Mouse (Mus musculus): ENCODE measurements around the gene Rpgrip1.
A peak's percentile ranks its signal among the peaks of the same experiment; 100 is the strongest.

Gene Rpgrip1

DNA sequence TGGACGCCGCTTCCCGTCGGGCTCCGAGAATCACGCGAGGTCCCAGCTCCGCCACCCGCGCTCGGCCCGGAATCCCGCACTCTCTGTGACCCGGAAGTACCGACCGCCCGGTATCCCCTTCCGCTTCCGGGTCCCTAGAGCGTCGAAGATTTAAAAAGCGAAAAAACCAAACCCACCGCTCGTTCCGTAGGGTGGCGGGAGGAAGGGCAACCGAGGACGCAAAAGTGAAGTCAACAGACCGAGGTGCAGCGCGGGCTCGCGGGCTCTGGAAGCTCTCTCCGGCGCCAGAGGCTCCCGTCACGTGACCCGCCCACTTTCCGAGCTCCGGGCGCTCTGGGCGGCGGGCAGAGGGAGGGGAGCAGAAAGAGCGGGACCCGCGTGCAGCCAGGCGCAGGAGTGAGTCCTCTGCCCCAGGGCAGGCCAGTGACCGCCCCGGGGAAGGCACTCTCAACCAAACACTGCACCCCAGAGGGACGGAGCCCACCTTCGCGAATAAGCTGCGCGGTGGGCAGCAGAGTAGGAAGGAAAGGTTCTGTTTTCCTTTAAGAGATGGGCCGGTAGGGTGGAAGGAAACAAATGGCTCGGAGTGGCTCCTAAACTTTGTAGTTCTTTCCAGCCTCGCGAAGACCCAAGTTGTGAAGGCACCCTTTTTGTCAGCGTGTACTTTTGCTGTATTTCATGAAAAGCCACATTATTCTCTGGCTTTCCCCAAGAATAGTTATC, 86.8 kb downstream of the Rpgrip1 start, which contains the start of gene Supt16:
TSS of gene Supt16 (minus strand) at position 261 of the 723 bp plus-strand sequence.
- peak; percentile 71 to 72 for DNase-seq (ENCODE audit: low read depth in 2 of 2, low spot score in 2 of 2)

DNA sequence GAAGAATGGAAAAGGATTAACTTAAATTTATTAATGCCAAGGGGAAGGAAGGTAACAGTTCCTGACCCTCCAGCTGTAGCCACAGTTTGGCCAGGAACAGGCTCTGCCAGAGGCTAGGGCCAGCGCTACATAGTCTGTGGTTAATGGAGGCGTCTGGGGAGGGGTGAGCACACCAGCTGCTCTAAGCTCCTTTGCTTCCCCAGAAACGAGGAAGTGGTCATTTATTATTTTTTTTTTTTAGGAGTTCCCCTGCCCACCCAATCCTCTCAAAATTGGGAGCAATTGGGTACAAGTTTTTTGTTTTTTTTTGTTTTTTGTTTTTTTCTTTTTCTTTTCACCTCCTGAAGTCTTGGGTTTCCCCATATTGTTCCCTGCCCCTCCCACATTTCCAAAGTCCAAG, 87.6 kb downstream of the Rpgrip1 start:
- no peak for DNase-seq (ENCODE audit: low read depth in 2 of 2, low spot score in 2 of 2)

DNA sequence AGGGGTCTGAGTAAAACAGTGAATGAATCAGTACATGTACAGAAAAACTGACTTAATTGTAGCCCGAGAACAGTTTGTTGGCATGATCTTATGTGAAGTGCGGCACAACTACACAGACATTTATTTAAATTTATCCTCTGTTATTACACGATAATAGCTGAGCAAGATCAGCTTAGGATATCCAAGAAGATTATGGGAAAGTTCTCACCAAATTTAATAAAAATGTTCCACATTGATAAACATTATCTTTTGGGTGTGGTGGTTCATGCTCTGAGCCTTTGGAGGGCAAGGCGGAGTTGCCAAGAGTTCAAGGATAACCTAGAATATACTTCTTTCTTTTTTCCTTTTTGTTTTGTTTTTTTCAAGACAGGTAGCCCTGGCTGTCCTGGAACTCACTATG, 88.9 kb downstream of the Rpgrip1 start:
- no peak for DNase-seq (ENCODE audit: low read depth in 2 of 2, low spot score in 2 of 2)
